Mouse (Mus musculus) spleen, adult 2 months (tissue): Measurements from ENCODE around the gene Klf15. TPM values are rescaled to one million over a fixed set of nuclear protein-coding genes. Genes with fewer than 3 reads are reported as not detected.
A peak's percentile ranks its signal among the peaks of the same experiment; 100 is the strongest.

Source experiments
- DNase-seq, 2 experiments: peaks; one replicate each; pipeline versions ENCODE4 v3.0.0 to v3.0.0-alpha.2; 2012 to 2021; ENCODE audit warnings: low spot score in 2 of 2, low read depth in 1 of 2
- H3K27ac ChIP-seq: fragments of 200-500 bp; 2 replicates; pipeline ENCODE4 v1.5.1; 2012; ENCODE audit warnings: low read length, inconsistent platforms; ENCODE audit not compliant: insufficient read depth
- H3K27me3 ChIP-seq: fragments of 200-500 bp; 2 replicates; pipeline ENCODE4 v1.6.1; 2012; ENCODE audit warnings: mild to moderate bottlenecking, moderate library complexity, low read length, inconsistent platforms; ENCODE audit not compliant: control insufficient read depth, insufficient read depth
- H3K36me3 ChIP-seq: fragments of 200-500 bp; 2 replicates; pipeline ENCODE4 v1.6.1; 2012; ENCODE audit warnings: mild to moderate bottlenecking, low read length, inconsistent platforms; ENCODE audit not compliant: control insufficient read depth, insufficient read depth
- H3K4me1 ChIP-seq: fragments of 200-500 bp; 2 replicates; pipeline ENCODE4 v1.6.1; 2011; ENCODE audit warnings: inconsistent platforms; ENCODE audit not compliant: control insufficient read depth, insufficient read depth, insufficient read length
- H3K4me3 ChIP-seq: fragments of 200-500 bp; 2 replicates; pipeline ENCODE4 v1.5.1; 2011; ENCODE audit warnings: mild to moderate bottlenecking, inconsistent platforms; ENCODE audit not compliant: insufficient read depth, insufficient read length; ENCODE audit errors: extremely low read depth
- CTCF ChIP-seq: fragments of 200-500 bp; IDR thresholded peaks from 2 replicates; pipeline ENCODE4 v1.5.1; 2011; ENCODE audit warnings: mild to moderate bottlenecking, inconsistent platforms; ENCODE audit not compliant: insufficient read depth, insufficient read length, insufficient replicate concordance; ENCODE audit errors: extremely low read depth
- POLR2A ChIP-seq: fragments of 200-500 bp; IDR thresholded peaks from 2 replicates; pipeline ENCODE4 v1.6.1; 2011; ENCODE audit warnings: low read depth, low read length, inconsistent platforms
- WGBS: fragments of 180-500 bp; shearing (Covaris S2); methylation state at CpG from one replicate; pipeline ENCODE4 v1.1.7; 2018; 5-methylcytosine and 5-hydroxymethylcytosine counted together
- polyA plus RNA-seq: library from polyadenylated mRNA; depleted of rRNA; stranded (reverse); fragments of >200 nt; gene quantifications from 2 replicates; pipeline ENCODE4 v1.2.3, GENCODE M21; 2012

The Klf15 gene
- polyA plus RNA-seq, 1 experiment = 9.7 TPM

DNA sequence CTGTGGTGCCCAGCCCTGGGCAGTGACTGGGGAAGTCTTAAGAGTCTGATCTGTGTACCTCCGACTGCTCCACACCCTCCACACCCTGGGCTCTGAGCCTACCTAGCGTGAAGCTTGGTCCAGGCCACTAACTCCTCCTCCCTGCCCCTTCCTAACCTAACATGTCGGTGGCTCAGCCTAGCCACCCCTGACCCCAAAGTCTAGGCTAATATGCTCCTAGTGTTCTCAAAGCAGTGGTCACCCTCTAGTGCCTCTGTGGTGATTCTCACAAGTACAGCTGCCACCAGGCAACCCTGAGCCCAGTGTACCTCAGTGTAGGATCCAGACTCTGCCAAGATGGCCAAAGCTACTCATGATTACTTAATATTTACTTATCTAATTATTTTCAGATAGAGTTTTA is 27.7 kb upstream of the Klf15 start:
- TF ChIP-seq CTCF = no peak
- no peak for TF ChIP-seq POLR2A
- H3K4me1 ChIP-seq = no peaks in the 10 kb centered on the region
- H3K27ac ChIP-seq = no peak overlapping the region
- H3K4me3 ChIP-seq = no peak overlapping the region
- H3K27me3 ChIP-seq = no peaks in the 10 kb centered on the region
- DNase-seq = no peak
- H3K36me3 ChIP-seq = no peaks in the 10 kb centered on the region
- WGBS = 75% methylated on average over 3 of the region's 3 CpGs

DNA sequence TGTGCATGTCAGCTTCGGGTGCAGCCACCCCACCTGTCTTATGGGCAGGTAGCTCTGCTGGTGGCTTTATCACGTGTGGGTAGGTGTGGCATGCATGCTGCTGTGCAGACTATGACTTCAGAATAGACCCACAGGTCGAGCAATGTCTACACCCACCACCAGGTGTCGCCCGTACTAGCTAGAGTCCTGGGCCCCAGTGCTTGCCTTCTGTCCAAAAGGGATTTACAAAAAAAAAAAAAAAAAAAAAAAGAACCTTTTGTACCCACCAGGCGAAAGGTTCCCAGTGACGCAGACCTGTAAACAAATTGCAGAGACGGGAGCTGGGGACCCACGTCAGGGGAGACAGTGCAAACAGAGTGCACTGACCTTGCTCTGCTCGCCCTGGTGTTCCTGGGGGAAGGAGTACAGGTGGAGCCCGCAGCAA is 27.2 kb upstream of the Klf15 start:
- Histone ChIP-seq H3K27ac (no peak overlapping the region), H3K27me3 (no peaks in the 10 kb centered on the region), H3K36me3 (no peaks in the 10 kb centered on the region), H3K4me1 (no peaks in the 10 kb centered on the region), H3K4me3 (no peak overlapping the region)
- WGBS = 25% methylated on average over 11 of the region's 11 CpGs
- TF ChIP-seq POLR2A (no peak), CTCF (peak; percentile 37; the same call in 1 of the 2 replicates)
- peak in 1 of 2 experiments; percentile 45 for DNase-seq

DNA sequence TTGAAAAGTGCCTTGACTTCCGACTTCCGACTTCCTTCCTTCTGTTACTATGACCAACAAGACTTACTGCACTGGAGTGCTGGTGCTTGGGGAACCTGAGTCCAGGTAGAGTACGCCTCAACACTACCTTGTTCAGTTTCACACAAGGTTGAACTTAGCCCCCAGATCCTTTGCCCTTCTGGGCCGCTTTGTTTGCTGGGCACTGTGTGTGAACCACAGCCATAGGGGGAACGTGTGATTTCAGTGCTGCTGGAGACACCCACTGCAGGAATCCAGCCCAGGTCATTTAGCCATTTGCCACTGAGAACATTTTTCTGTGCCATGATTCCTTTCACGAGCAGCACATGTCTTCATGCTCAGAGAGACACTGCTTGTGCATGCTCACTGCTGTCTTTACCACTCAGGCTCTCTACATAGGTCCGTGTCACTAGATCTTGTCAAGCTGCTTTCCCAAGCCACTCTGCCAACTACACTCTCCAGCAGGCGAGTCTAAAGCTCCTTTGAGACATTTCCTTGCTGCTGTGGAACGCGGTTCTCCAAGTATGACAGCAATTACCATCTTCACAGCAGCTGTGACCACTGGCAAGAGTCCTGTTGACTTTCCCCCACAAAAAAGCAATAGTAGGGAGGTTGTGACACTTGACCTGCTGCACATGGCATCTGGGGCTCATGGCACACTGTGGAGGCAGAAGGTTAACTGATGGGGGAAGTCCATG is 26.0 kb upstream of the Klf15 start:
- Histone ChIP-seq H3K4me3 (no peak overlapping the region), H3K36me3 (no peaks in the 10 kb centered on the region), H3K27me3 (no peaks in the 10 kb centered on the region), H3K4me1 (no peaks in the 10 kb centered on the region), H3K27ac (no peak overlapping the region)
- WGBS = 80% methylated on average over 10 of the region's 10 CpGs
- DNase-seq = no peak
- TF ChIP-seq CTCF (no peak), POLR2A (no peak)

GRCm38 (mm10) chr6:90437041-90437440 is 25.3 kb upstream of the Klf15 start:
- Histone ChIP-seq H3K27ac (no peak overlapping the region), H3K36me3 (no peaks in the 10 kb centered on the region), H3K27me3 (no peaks in the 10 kb centered on the region), H3K4me3 (no peak overlapping the region), H3K4me1 (no peaks in the 10 kb centered on the region)
- DNase-seq = no peak
- TF ChIP-seq CTCF = no peak
- no peak for TF ChIP-seq POLR2A
- WGBS = 92% methylated on average over 3 of the region's 3 CpGs

DNA sequence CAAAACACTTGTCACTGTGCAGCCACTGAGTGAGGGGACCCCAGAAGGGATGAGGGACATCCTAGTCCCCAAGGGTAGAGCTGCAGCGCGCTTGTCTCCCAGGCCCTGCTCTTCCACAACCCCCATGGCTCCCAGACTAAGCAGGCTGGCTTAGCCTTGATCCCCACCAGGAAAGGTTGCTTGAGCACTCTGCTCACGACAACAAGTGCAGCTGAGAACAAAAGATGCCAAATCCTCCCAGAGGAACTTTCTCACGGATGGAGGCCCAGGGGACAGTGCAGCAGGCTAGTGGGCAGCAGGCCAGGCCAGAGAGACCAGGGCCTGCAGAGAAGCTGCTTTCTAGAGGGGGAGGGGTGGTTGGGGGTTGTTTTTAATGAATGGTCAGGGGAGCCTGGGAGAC is 15.5 kb upstream of the Klf15 start:
- no peaks in the 10 kb centered on the region for H3K36me3 ChIP-seq
- no peaks in the 10 kb centered on the region for H3K4me1 ChIP-seq
- no peaks in the 10 kb centered on the region for H3K27me3 ChIP-seq
- no peak for DNase-seq
- no peak overlapping the region for H3K4me3 ChIP-seq
- H3K27ac ChIP-seq = no peak overlapping the region
- TF ChIP-seq POLR2A (no peak), CTCF (no peak)
- WGBS = 79% methylated on average over 4 of the region's 4 CpGs

DNA sequence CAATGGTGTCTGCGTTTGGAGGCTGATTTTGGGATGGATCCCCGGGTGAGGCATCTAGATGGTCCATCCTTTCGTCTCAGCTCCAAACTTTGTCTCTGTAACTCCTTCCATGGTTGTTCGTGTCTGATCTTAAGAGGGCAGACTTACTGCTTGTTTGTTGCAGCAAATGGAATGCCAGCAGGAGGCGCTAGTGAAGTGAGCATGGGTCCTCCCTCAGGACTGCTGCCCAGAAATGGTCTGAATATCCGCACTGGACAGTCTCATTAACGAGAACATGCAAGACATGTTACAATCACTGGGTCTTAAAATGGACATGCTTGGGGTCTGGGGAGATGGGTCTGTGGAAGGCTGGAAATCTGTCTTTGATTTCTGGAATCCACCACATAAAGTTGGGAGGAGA is 12.2 kb upstream of the Klf15 start:
- 23% methylated on average over 7 of the region's 7 CpGs for WGBS
- no peak for TF ChIP-seq POLR2A
- peak; percentile 25; the same call in 1 of the 2 replicates for TF ChIP-seq CTCF
- H3K4me3 ChIP-seq = no peak overlapping the region
- no peak overlapping the region for H3K27ac ChIP-seq
- H3K36me3 ChIP-seq = no peaks in the 10 kb centered on the region
- no peaks in the 10 kb centered on the region for H3K27me3 ChIP-seq
- H3K4me1 ChIP-seq = no peaks in the 10 kb centered on the region
- peak in 1 of 2 experiments; percentile 28 for DNase-seq

DNA sequence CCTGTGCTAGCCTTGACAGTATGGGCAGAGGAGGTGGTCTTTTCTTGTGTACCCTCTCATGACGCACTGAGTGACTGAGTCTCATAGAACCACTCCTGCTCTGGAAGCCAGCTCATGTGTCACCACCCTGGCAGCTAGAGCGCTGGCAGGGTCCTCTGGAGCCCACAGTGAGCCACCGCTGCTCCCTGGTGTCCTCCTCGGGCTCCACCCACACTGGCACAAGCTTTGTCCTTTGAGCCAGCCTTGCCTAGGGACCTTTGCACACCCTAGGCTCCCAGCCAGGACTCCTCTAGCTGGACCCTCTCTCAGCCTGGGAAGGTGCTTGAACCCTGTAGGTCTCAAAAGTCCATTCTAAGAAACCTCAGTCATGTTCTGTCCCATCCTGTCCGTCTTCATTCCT is 11.7 kb upstream of the Klf15 start:
- Histone ChIP-seq H3K4me1 (no peaks in the 10 kb centered on the region), H3K36me3 (no peaks in the 10 kb centered on the region), H3K4me3 (no peak overlapping the region), H3K27me3 (no peaks in the 10 kb centered on the region), H3K27ac (no peak overlapping the region)
- no peak for DNase-seq
- TF ChIP-seq CTCF (no peak), POLR2A (no peak)
- whole genome bisulfite sequencing = 78% methylated on average over 5 of the region's 5 CpGs

DNA sequence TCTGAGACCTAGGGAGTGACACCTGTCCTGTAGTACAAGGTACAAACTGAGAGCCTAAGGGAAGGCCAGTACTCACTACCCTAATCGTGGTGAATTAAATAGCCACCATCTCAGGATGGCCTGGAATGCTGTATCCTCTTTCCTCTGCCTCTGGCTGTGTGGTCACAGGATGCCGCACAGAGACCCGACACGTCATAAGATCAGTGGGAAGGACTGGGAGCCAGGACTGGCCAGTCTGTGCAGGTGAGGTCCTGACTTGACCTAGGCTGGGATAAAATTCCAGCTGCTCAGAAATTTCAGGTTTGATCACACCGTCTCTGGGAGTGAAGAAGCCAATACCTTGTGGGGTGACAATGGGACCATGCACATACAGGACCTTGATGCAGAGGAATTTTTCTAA is 10.9 kb upstream of the Klf15 start:
- H3K27me3 ChIP-seq = no peaks in the 10 kb centered on the region
- H3K4me3 ChIP-seq = no peak overlapping the region
- no peak for DNase-seq
- no peak for TF ChIP-seq CTCF
- 84% methylated on average over 5 of the region's 5 CpGs for WGBS
- no peaks in the 10 kb centered on the region for H3K36me3 ChIP-seq
- no peaks in the 10 kb centered on the region for H3K4me1 ChIP-seq
- no peak overlapping the region for H3K27ac ChIP-seq
